Mouse (Mus musculus): ENCODE data around the gene Gm7361. TPM values are rescaled to one million over a fixed set of nuclear protein-coding genes. Genes with fewer than 3 reads are reported as not detected.

The Gm7361 gene
- not detected in 4 replicates for total RNA-seq (2023; ENCODE audit: inconsistent age)

DNA sequence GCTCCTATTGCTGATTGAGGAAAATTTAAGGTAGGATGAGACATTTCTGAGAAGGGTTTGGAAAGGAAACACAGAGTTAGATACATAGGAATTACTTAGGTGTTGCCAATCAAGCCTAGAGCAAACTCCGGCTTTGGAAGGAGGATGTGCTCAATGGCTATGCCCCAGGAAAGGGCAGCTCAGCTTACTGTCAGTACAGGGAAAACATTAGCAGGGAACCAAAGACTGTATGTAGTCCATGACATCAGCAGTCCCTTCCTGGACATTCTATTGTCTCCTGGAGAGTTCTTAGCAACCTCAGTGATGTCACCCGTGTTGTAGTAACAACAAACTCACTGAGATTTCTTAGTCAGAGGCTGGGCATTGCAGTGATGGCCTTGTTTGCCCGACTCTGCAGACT, at the start of gene Gm7361:
TSS of gene Gm7361 (plus strand) at position 301 of the 400 bp plus-strand sequence.

Other genes starting within 250 kb of the Gm7361 start
- gene Gm5862, start 234.8 kb upstream of the Gm7361 start, total RNA-seq (2023; ENCODE audit: inconsistent age): not detected in 4 replicates
- not detected in 4 replicates for gene Speer4a, start 218.1 kb upstream of the Gm7361 start, total RNA-seq (2023; ENCODE audit: inconsistent age)
- gene Gm7347, start 199.1 kb upstream of the Gm7361 start, total RNA-seq (2023; ENCODE audit: inconsistent age): not detected in 4 replicates
- not detected in 4 replicates for gene Gm10471, start 168.4 kb upstream of the Gm7361 start, total RNA-seq (2023; ENCODE audit: inconsistent age)
- not detected in 4 replicates for gene 5031410I06Rik, start 152.3 kb upstream of the Gm7361 start, total RNA-seq (2023; ENCODE audit: inconsistent age)
- gene Gm10220, start 136.3 kb upstream of the Gm7361 start, total RNA-seq (2023; ENCODE audit: inconsistent age): not detected in 4 replicates

Measured in B cell, adult (primary cell).